ENCODE assay signal across 33 mouse cellular contexts in genomic region chr10:12705990-12706389, GRCm38 (mm10).
DNase-seq lines count a peak whose midpoint lies in the region; ATAC-seq lines count a peak whose summit lies in the region.
"Had no signal": no experiment of that assay in that cellular context is flagged by ENCODE, and none has a peak within 500 bp of the region (broad histone marks: within the 10 kb centered on the region; RNA-seq: fewer than 3 reads in every experiment).

No protein-coding gene starts in this region.

- no peak overlapping the region for H3K4me2 ChIP-seq in heart, embryonic 13.5 days
- no peak overlapping the region for H3K4me2 ChIP-seq in forebrain, embryonic 16.5 days (ENCODE audit: low read length)
- H3K4me2 ChIP-seq: embryonic facial prominence, embryonic 15.5 days; hindbrain, embryonic 13.5 days; limb, embryonic 12.5 days; lung, embryonic 14.5 days; midbrain, embryonic 11.5 days had no signal

- intact Hi-C loops in heart, postnatal 10 days (cut with DNase I): no loop called here

- no peak for ATAC-seq in heart, embryonic 13.5 days (ENCODE audit: extremely low read depth, insufficient number of reproducible peaks, low FRiP score, low TSS enrichment)
- no peak for ATAC-seq in forebrain, embryonic 16.5 days
- ATAC-seq: CD4-positive, CD25-positive, alpha-beta regulatory T cell, adult 4 months; forebrain, embryonic 14.5 days; intestine, embryonic 16.5 days; midbrain, embryonic 16.5 days had no signal

- WGBS in heart, embryonic 13.5 days: 43% methylated on average over 1 of the region's 1 CpGs
- WGBS in forebrain, embryonic 16.5 days: 69% methylated on average over 1 of the region's 1 CpGs

- no peak overlapping the region for H3K9ac ChIP-seq in heart, embryonic 13.5 days
- no peak overlapping the region for H3K9ac ChIP-seq in forebrain, embryonic 16.5 days (replicated peaks; ENCODE audit: low read depth, low read length)
- H3K9ac ChIP-seq: embryonic facial prominence, embryonic 15.5 days; hindbrain, embryonic 13.5 days; limb, embryonic 12.5 days; liver, embryonic 14.5 days; lung, embryonic 14.5 days had no signal

- peak overlapping the region; percentile 54 for H3K27ac ChIP-seq in heart, embryonic 13.5 days (replicated peaks)
- no peak overlapping the region for H3K27ac ChIP-seq in forebrain, embryonic 16.5 days (ENCODE audit: low read length)
- H3K27ac ChIP-seq: embryonic facial prominence, embryonic 10.5 days; embryonic facial prominence, embryonic 15.5 days; hindbrain, embryonic 13.5 days; left cerebral cortex, adult 2 months; limb, embryonic 12.5 days; liver, embryonic 14.5 days had no signal

- peaks cover 48% of the 10 kb centered on the region for H3K4me1 ChIP-seq in heart, embryonic 13.5 days
- no peaks in the 10 kb centered on the region for H3K4me1 ChIP-seq in forebrain, embryonic 16.5 days (replicated peaks; ENCODE audit: control insufficient read depth, insufficient read depth, low read length)
- H3K4me1 ChIP-seq: hindbrain, embryonic 13.5 days had no signal

- H3K4me3 ChIP-seq in heart, embryonic 13.5 days: no peak overlapping the region
- H3K4me3 ChIP-seq in forebrain, embryonic 16.5 days (replicated peaks; ENCODE audit: low read length): no peak overlapping the region
- H3K4me3 ChIP-seq: embryonic facial prominence, embryonic 10.5 days; embryonic facial prominence, embryonic 15.5 days; hindbrain, embryonic 13.5 days; left cerebral cortex, adult 2 months; limb, embryonic 12.5 days had no signal

- H3K9me3 ChIP-seq in heart, embryonic 13.5 days: no peaks in the 10 kb centered on the region
- H3K9me3 ChIP-seq in forebrain, embryonic 16.5 days (ENCODE audit: control insufficient read depth, low read length): no peaks in the 10 kb centered on the region
- H3K9me3 ChIP-seq: embryonic facial prominence, embryonic 10.5 days; embryonic facial prominence, embryonic 15.5 days; hindbrain, embryonic 13.5 days; limb, embryonic 12.5 days had no signal

- H3K27me3 ChIP-seq in heart, embryonic 13.5 days (replicated peaks): no peaks in the 10 kb centered on the region
- no peaks in the 10 kb centered on the region for H3K27me3 ChIP-seq in forebrain, embryonic 16.5 days (replicated peaks; ENCODE audit: control insufficient read depth, insufficient read depth, low read length)
- H3K27me3 ChIP-seq: embryonic facial prominence, embryonic 15.5 days; hindbrain, embryonic 13.5 days; limb, embryonic 12.5 days had no signal

- DNase-seq in heart, postnatal 10 days: no peak
- DNase-seq in 3T3-L1 (ENCODE audit: low read depth, low spot score) (peak; percentile 10), MEL-GATA-1-ER (ENCODE audit: extremely low read depth, low read depth) (peak; percentile 14), MN1 (ENCODE audit: low spot score) (no peak)
- DNase-seq in fibroblast of lung, adult 2 months (ENCODE audit: low read depth): peak; percentile 40
- DNase-seq in gastrocnemius, postnatal 10 days: no peak
- DNase-seq: adrenal gland, adult 2 months; adrenal gland, postnatal 36 days; cerebellum, adult 2 months; cerebellum, postnatal 25 days; gastrocnemius, postnatal 36 days; heart, adult 18-20 months; heart, postnatal 4 days; kidney, adult 8-10 months; kidney, postnatal 10 days; lung, embryonic 14.5 days; lung, postnatal 14 days; right cerebral cortex, adult 18-20 months; right cerebral cortex, postnatal 4 days; thymus, adult 2 months had no signal

- peaks cover 52% of the 10 kb centered on the region for H3K36me3 ChIP-seq in heart, embryonic 13.5 days
- no peaks in the 10 kb centered on the region for H3K36me3 ChIP-seq in forebrain, embryonic 16.5 days (ENCODE audit: control insufficient read depth, insufficient read depth)
- H3K36me3 ChIP-seq: hindbrain, embryonic 13.5 days had no signal

Comparison
In these comparisons a context has a peak if more than half of its experiments do, and no peak if none do; other contexts are left out.
1. DNase-seq: peak in 3T3-L1 (single experiment), MEL-GATA-1-ER (single experiment) and fibroblast of lung, adult 2 months (single experiment); none in heart, postnatal 10 days (0 of 2), gastrocnemius, postnatal 10 days (single experiment) and MN1 (single experiment).